Mouse (Mus musculus) kidney, embryonic 16.5 days (tissue): ENCODE measurements around the gene Cldn3. TPM values are rescaled to one million over a fixed set of nuclear protein-coding genes. Genes with fewer than 3 reads are reported as not detected.
"Not testable (repeated sequence)": the region's sequence is repeated elsewhere in the genome, so short reads cannot be mapped to it uniquely, and the experiment has no call there.

Experiments used
- ATAC-seq: fragments of 200-750 bp; cut with Nextera tagmentation; 2 replicates; pipeline ENCODE4 v1.8.0; 2017; ENCODE audit warnings: moderate TSS enrichment; ENCODE audit not compliant: low FRiP score, low TSS enrichment
- H3K27ac ChIP-seq: fragments of 300-500 bp; sonication (generic); 2 replicates; pipeline ENCODE4 v1.5.1; 2014; ENCODE audit warnings: low read length
- H3K27me3 ChIP-seq: fragments of 300-500 bp; sonication (generic); 2 replicates; pipeline ENCODE4 v1.6.1; 2014; ENCODE audit warnings: low read length, control low read depth, mixed read lengths; ENCODE audit not compliant: insufficient read depth
- H3K36me3 ChIP-seq: fragments of 300-500 bp; sonication (generic); 2 replicates; pipeline ENCODE4 v1.6.1; 2014; ENCODE audit warnings: low read length, control low read depth, mixed read lengths; ENCODE audit not compliant: insufficient read depth
- H3K4me1 ChIP-seq: fragments of 300-500 bp; sonication (generic); 2 replicates; pipeline ENCODE4 v1.6.1; 2014; ENCODE audit warnings: low read length, control low read depth, mixed read lengths; ENCODE audit not compliant: insufficient read depth
- H3K4me2 ChIP-seq: fragments of 300-500 bp; sonication (generic); replicated peaks from 2 replicates; pipeline ENCODE4 v1.6.1; 2014; ENCODE audit warnings: low read depth, low read length
- H3K4me3 ChIP-seq: fragments of 300-500 bp; sonication (generic); 2 replicates; pipeline ENCODE4 v1.5.1; 2014; ENCODE audit warnings: mild to moderate bottlenecking, low read length
- H3K9ac ChIP-seq: fragments of 300-500 bp; sonication (generic); replicated peaks from 2 replicates; pipeline ENCODE4 v1.6.1; 2014; ENCODE audit warnings: low read length
- H3K9me3 ChIP-seq: fragments of 300-500 bp; sonication (generic); 2 replicates; pipeline ENCODE4 v1.6.1; 2016; ENCODE audit warnings: low read length, control low read depth
- WGBS: fragments of 180-500 bp; shearing (Covaris S2); extraction: QIAGEN DNeasy Blood & Tissue Kit; methylation state at CpG from one replicate; pipeline ENCODE4 v1.1.7; 2014; 5-methylcytosine and 5-hydroxymethylcytosine counted together
- polyA plus RNA-seq: library from polyadenylated mRNA; unstranded; fragments of >200 nt; fragmentation: Nextera tagmentation; extraction: Ambion mirVana; gene quantifications from 2 replicates; pipeline ENCODE4 v1.2.1, GENCODE M21; 2015

Gene Cldn3
- polyA plus RNA-seq, 1 experiment from 2014 or later: 69.2 TPM

DNA sequence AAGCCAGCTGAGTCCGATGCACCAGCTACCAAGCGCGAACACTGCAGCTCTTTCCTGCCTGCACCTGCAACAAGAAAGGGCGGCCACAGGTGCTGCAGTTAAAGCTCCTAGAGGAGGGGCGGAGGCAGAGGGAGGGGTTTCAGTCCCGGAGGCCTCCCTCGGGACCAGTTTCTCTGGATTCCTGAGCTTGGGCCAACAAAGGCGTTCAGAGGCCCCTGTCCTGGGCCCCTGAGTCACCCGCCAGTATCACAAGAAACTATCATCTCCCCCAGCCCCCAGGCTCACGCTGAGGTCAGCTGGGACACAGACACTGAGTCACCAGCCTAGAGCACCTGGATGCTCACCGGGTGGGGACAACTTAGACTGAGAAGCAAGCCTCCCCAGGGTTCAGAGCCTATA, 39.2 kb upstream of the Cldn3 start, which contains the start of gene Cldn4:
Gene Cldn4 (minus strand): TSS at position 78 of the 399 bp plus-strand sequence.
- peak; percentile 62 for ATAC-seq
- Histone ChIP-seq H3K27ac (peak within 1 kb of the TSS; percentile 86), H3K9me3 (no peaks in the 10 kb centered on the region), H3K4me1 (peaks cover 27% of the 10 kb centered on the region), H3K9ac (peak within 1 kb of the TSS; percentile 71), H3K4me2 (peak within 1 kb of the TSS; percentile 44), H3K4me3 (peak within 1 kb of the TSS; percentile 49), H3K27me3 (peaks cover 19% of the 10 kb centered on the region), H3K36me3 (no peaks in the 10 kb centered on the region)
- 8% methylated on average over 11 of the region's 11 CpGs for WGBS

DNA sequence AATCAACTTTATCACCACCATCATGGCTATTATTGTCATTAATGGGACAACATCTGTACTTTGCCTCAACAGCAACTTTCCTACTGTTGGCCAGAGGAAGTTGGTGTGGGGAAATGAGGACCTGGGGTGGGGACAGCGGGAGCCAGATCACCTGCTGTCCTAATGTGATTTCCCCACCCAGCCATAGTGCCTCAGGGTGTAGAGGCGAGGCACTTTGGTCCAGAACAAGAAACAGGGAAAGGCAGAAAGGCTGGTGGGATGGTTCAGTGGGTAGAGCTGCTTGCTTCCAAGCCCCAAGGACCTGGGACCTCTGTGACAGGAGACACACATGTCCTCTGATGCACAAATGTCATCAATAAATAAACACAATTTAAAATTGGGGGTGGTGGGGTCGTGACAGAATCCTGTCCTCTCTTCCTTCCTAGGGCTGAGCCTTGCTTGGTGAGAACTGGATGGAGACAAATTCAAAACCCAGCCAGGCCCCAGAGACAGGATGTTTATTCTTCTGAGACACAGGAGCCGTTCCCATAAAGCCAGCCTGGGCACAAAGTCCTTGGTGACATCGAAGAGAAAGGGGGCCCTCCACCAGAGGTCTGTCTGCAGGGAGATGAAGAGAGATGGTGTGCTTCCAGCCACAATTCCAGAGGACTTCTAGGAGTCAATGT, 38.5 kb upstream of the Cldn3 start:
- peaks cover 23% of the 10 kb centered on the region for H3K4me1 ChIP-seq
- H3K36me3 ChIP-seq: no peaks in the 10 kb centered on the region
- no peaks in the 10 kb centered on the region for H3K9me3 ChIP-seq
- H3K4me3 ChIP-seq: 0 out of 2 replicates have a peak overlapping the region, but pooled peaks have one; percentile 3
- peak overlapping the region; percentile 83 for H3K27ac ChIP-seq
- no peak for ATAC-seq
- 53% methylated on average over 5 of the region's 5 CpGs for WGBS
- peak overlapping the region; percentile 35; the same call in 1 of the 2 replicates for H3K9ac ChIP-seq
- peaks cover 19% of the 10 kb centered on the region for H3K27me3 ChIP-seq
- H3K4me2 ChIP-seq: peak overlapping the region; percentile 44

DNA sequence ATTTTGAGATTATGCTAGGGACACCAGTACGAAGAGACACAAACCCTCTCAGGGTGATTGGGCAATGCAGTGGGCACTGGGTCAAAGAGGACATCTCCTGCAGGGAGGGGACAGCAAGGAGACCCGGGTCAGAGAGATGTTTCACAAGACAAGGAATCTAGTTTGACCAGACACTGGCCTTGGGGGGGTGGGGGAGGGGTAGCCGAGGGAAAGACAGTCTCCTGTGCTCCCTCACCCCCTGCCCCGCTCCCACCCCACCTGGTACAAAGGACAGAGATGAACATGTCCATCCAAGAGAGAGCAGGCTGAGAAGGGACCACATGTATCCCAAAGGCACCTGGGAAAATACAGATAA, 38.0 kb upstream of the Cldn3 start:
- Histone ChIP-seq H3K27me3 (peaks cover 19% of the 10 kb centered on the region), H3K4me3 (no peak overlapping the region), H3K9ac (no peak overlapping the region), H3K4me1 (peaks cover 23% of the 10 kb centered on the region), H3K4me2 (no peak overlapping the region), H3K27ac (no peak overlapping the region), H3K9me3 (no peaks in the 10 kb centered on the region), H3K36me3 (no peaks in the 10 kb centered on the region)
- ATAC-seq: no peak
- 59% methylated on average over 4 of the region's 4 CpGs for WGBS

DNA sequence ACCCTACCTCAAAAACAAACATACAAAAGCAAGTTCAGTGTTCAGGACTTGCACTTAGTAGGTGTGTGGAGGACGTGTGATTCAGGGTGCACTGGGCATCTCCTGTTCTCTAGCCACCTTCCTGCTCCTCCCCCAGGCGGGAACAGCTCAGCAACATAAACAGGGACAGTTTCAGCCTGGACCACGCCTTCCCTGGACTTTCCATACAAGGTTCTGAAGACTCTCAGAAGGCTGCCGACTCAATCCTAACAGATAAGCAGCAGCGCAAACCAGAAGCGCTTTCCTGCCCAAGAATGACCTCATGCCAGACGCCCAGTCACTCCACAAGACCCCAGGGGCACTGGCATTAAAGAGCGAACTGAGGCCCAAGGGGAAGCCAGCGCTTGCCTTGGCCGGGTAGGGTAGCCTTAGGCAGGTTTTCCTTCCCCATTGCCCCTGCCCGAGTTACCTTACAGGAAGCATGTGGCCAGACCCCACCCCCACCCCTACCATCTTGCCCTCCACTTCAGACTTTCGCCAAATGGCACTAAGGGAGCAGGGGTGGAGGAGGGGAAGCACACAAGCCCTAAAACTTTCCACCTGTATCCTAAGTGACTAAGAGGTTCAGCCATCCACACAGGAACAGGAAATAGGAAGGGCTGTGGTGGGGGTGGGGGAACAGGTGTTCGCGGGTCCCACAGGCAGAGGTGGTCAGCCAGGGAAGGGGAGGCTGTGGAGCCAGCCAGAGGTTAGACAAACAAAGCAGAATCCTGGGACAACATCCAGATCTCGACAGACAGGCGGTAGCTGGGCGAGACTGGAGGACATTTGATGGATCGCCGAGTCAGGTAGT, 34.7 kb upstream of the Cldn3 start:
- 10% methylated on average over 19 of the region's 19 CpGs for WGBS
- H3K9me3 ChIP-seq: no peaks in the 10 kb centered on the region
- H3K9ac ChIP-seq: peak overlapping the region; percentile 55
- peaks cover 9% of the 10 kb centered on the region for H3K27me3 ChIP-seq
- H3K4me2 ChIP-seq: peak overlapping the region; percentile 45
- peak overlapping the region; percentile 90 for H3K27ac ChIP-seq
- no peaks in the 10 kb centered on the region for H3K36me3 ChIP-seq
- peak; percentile 56 for ATAC-seq
- peak overlapping the region; percentile 20 for H3K4me3 ChIP-seq
- peaks cover 23% of the 10 kb centered on the region for H3K4me1 ChIP-seq

DNA sequence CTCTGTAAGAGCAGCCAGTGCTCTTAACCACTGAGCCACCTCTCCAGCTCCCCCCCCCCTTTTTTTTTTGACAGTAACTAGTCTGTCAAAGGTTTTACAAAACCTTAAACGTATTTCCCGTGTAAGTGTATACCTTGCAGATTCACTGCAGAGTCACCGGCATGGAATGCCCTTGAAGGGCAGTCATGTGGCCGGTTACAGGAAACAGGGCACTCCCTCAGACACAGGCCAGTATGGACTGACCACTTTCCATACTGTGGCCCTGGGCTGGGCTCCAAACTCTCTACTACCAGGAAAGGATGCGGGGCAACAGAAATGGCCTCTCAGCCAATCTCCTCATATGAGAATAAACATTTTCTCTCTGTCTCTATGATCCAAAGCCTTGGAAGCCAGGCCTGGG, 30.5 kb upstream of the Cldn3 start:
- Histone ChIP-seq H3K9me3 (no peaks in the 10 kb centered on the region), H3K36me3 (no peaks in the 10 kb centered on the region), H3K27ac (no peak overlapping the region), H3K4me1 (peaks cover 11% of the 10 kb centered on the region), H3K9ac (no peak overlapping the region), H3K4me2 (no peak overlapping the region), H3K4me3 (no peak overlapping the region), H3K27me3 (no peaks in the 10 kb centered on the region)
- WGBS: 43% methylated on average over 5 of the region's 5 CpGs
- ATAC-seq: no peak

DNA sequence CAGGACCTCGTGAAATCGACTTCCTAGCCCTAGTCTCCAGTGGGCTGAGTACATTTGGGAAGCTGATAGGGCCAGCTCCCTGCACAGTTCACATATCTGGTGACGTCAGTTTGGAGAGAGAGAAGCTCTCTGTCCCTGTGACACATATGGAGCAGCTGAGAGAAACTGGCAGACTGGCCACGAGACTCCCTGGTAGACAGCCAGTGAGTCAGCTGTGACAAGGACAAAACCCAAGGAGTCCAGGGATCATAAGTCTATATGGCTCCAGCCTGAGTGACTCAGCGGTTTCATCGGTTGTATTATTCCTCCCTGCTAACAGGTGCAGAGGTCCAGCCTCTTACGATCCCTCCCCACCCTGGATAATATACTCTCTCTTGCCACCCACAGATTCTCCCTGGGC, 26.9 kb upstream of the Cldn3 start:
- 58% methylated on average over 7 of the region's 7 CpGs for WGBS
- 0 out of 2 replicates have a peak, but pooled peaks have one; percentile 35 for ATAC-seq
- no peak overlapping the region for H3K4me2 ChIP-seq
- H3K4me1 ChIP-seq: no peaks in the 10 kb centered on the region
- no peak overlapping the region for H3K27ac ChIP-seq
- no peak overlapping the region for H3K9ac ChIP-seq
- H3K36me3 ChIP-seq: no peaks in the 10 kb centered on the region
- H3K9me3 ChIP-seq: no peaks in the 10 kb centered on the region
- H3K27me3 ChIP-seq: no peaks in the 10 kb centered on the region
- H3K4me3 ChIP-seq: no peak overlapping the region

DNA sequence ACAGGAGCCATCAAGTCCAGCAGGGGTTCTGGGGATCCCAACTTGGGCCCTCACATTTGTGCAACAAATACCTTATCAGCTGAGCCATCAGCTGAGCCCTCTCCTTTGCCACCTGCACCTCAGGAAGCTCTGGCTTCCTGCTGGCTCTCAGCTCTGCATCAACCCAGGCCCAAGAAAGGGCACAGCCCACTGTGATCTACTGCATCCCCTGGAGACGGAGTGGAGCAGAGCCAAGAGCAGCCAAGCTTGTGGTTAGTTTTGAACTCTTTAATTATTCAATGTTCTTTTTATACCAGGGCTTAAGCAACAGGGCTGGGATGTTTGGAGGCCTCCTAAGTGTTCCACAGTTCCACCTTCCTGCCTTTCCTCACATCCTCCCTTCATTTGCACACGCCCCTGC, 25.6 kb upstream of the Cldn3 start:
- Histone ChIP-seq H3K9me3 (no peaks in the 10 kb centered on the region), H3K4me2 (no peak overlapping the region), H3K4me1 (no peaks in the 10 kb centered on the region), H3K9ac (no peak overlapping the region), H3K27ac (0 out of 2 replicates have a peak overlapping the region, but pooled peaks have one; percentile 10), H3K4me3 (no peak overlapping the region), H3K36me3 (no peaks in the 10 kb centered on the region), H3K27me3 (no peaks in the 10 kb centered on the region)
- WGBS: 70% methylated on average over 2 of the region's 2 CpGs
- ATAC-seq: no peak

DNA sequence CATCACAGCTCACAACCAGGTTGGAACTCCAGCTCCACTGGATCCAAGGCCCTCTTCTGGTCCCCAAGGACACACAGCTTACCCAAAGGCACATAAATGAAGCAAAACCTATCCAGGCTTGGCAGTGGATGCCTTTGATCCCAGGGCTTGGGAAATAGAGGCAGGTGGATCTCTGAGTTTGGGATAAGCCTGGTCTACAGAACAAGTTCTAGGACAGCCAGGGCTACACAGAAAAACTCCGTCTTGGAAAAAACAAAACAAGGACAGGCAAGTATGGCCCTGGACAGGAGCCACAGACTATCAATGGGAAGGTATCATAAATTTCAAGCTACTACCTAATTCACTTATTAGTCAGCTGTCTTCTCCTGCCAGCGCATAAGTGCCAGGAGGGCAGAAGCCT, 24.5 kb upstream of the Cldn3 start:
- H3K27ac ChIP-seq: no peak overlapping the region
- no peak for ATAC-seq
- H3K27me3 ChIP-seq: no peaks in the 10 kb centered on the region
- WGBS: 88% methylated on average over 2 of the region's 2 CpGs
- peaks cover 5% of the 10 kb centered on the region; the same call in 1 of the 2 replicates for H3K4me1 ChIP-seq
- no peaks in the 10 kb centered on the region for H3K9me3 ChIP-seq
- H3K4me3 ChIP-seq: no peak overlapping the region
- no peaks in the 10 kb centered on the region for H3K36me3 ChIP-seq
- H3K9ac ChIP-seq: no peak overlapping the region
- no peak overlapping the region for H3K4me2 ChIP-seq

DNA sequence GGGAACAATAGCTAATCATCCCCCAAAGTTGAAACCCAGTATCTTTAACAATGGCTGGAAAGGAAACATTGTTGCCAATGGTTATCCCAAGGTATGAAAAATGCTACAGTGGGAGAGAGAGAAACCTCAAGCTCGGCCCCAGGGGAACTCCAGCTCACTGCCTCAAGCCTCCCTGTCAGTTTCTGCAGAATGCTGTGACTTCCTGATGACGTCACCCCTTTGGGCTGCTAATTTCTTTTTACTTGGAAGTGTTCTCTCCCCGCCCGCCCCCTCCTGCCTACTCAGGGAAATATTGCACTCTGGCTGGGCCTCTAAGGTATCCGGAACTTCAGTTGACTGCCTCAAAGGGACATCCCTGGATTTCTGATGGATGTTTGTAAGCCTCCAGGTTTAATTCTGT, 22.5 kb upstream of the Cldn3 start:
- peaks cover 5% of the 10 kb centered on the region; the same call in 1 of the 2 replicates for H3K4me1 ChIP-seq
- H3K36me3 ChIP-seq: no peaks in the 10 kb centered on the region
- H3K27ac ChIP-seq: no peak overlapping the region
- 23% methylated on average over 5 of the region's 5 CpGs for WGBS
- no peaks in the 10 kb centered on the region for H3K27me3 ChIP-seq
- no peaks in the 10 kb centered on the region for H3K9me3 ChIP-seq
- H3K4me2 ChIP-seq: no peak overlapping the region
- ATAC-seq: no peak
- H3K4me3 ChIP-seq: no peak overlapping the region
- H3K9ac ChIP-seq: no peak overlapping the region; the same call in 1 of the 2 replicates

DNA sequence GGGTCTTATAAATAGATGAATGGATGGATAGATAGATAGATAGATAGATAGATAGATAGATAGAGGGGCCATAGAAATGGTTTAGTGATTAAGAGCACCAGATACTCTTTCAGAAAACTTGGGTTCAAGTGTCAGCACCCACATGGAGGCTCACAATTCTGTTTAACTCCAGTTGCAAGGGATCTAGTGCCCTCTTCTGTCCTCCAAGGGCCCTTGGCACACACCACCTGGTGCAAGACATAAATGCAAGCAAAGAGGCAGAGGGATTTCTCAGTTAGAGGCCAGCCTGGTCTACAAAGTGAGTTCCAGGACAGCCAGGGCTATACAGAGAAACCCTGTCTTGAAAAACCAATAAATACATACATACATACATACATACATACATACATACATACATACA, 21.4 kb upstream of the Cldn3 start:
- H3K9me3 ChIP-seq, H3K4me1 ChIP-seq, H3K27me3 ChIP-seq, H3K4me3 ChIP-seq, H3K9ac ChIP-seq, H3K27ac ChIP-seq, H3K36me3 ChIP-seq, H3K4me2 ChIP-seq, ATAC-seq: not testable (repeated sequence)
